Mouse (Mus musculus) A20 (cell line): ENCODE data around the gene Dstn.
A peak's percentile ranks its signal among the peaks of the same experiment; 100 is the strongest.

Experiments used
- DNase-seq: peaks from one replicate; pipeline ENCODE4 v3.0.0-alpha.2; 2011; ENCODE audit warnings: low read depth, low spot score

Gene Dstn

DNA sequence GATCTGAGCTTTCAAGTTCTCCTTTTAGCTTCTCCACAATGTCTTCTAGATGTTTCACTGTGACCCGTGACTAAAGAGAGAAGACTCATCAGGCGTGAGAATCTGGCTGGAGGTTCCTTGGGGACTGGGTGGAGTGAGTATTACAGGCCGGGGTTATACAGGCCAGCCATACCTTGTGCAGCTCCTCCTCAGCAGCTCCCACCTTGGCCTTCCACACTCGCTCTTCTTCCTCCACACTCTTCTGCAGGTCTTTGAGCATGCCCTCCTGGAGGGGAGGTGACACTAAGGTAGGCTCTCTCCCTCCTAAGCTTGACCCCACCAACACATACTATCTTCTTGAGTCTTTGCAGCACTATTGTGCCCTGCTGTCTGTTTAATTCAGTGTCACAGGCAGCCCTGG, 38.8 kb downstream of the Dstn start:
- DNase-seq: no peak

DNA sequence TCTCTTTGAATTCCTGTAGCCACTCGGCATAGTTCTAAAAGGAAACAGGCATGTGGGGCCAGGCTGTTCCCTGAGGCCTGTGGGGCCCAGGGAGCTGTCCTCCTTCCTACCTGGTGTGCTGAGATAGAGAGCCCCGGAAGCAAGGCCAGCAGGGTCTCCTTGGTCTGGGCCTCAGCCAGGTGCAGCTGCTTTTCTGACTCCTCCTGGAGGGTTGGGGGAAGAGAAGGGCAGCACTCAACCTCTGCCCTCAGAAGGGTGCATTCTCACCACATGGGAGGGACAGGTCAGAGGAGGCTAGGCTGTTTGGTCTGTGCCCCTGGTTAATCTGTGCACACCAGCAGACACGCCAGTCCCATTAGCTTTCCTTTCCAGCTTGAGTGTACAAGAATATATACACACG, 39.9 kb downstream of the Dstn start:
- DNase-seq: no peak

DNA sequence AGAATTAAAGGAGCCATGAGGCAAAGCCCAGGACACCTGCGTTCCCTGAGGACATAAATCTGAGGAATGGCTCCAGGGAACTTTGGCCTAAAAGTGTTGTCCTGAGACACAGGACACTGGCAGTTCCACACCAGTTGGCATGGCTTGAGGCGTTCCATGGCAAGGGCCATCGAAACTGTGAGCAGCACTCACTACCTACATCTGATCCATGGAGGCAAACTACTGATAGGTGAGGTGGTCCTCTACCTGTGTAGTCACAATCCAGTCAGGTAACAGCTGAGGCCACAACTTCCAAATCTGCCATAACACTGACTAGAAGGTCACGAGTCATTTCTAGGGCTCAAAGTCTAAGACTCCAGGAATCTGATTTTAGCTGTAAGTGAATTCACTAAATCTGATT, 40.6 kb downstream of the Dstn start:
- no peak for DNase-seq

DNA sequence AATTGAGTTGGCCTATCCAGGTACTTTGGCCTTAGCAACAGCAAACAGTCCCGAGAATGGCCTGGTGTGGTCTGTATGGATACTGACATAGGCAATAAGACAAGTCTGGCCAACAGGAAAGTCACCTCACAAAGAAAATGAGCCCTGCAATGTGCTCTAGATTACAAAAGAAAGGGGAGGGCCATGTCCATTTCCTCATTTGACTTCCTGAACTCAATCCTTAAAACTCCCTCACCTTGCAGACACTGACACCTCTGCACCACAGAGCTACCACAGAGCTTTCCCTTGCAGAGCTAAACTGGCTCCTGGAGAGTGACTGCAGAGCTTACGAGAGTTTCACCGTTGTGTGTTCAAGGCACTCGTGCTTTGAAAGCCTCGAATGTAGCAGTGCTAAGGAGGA, 47.1 kb downstream of the Dstn start:
- no peak for DNase-seq

DNA sequence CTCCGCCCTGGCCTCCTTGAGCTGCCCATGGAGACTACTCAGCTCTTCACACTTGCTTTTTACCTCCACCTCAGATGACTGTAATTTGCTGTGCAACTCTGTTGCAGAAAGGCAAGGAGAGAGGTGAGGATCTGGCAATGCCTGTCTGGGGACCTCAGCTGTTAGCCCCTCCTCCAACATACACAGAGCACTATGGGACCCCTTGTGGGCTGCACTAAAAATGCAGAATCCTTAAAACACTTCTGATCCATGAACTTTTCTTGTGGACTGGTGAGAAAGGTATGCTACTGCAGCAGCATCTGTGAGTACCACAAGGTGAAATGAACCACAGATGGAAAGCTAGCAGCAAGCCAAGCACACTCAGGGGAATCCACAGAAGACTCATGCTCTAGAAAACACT, 48.2 kb downstream of the Dstn start:
- no peak for DNase-seq

DNA sequence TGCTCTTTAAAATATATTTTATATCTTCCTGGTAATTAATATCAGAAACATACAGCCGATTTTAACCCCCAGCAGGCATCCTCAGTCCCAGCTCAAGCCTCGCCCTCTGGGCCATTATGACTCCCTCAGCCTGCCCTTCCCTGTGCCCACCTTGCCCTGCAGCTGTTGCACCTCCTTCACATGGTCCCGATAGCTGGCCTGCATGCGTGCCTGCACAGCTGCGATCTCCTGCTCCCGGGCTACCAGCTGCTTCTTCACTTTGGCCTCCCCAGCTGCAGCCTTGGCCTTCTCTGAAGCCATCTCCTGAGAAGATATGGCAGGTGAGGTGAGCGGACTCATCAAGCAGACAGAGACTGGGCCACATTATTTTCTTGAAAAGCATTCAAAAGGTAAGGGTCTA, 54.1 kb downstream of the Dstn start:
- no peak for DNase-seq

DNA sequence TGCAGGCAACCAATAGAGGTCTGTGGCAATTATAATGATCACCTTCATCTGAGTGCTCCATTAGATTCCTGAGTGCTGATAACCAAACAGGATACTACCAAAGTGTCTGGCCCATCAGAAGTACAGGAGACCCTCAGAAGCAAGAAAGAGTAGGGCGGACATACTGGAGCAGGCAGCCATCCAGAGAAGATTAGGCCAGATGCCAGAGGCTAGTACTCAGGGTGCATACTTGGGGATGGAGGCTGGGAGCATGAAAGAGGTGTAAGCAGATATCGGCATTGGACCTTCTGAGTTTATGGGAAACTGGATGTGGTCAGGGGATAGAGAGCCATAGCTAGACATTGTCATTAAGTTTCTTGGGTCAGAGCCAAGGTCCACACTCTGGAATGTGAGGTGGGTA, 55.7 kb downstream of the Dstn start:
- no peak for DNase-seq

DNA sequence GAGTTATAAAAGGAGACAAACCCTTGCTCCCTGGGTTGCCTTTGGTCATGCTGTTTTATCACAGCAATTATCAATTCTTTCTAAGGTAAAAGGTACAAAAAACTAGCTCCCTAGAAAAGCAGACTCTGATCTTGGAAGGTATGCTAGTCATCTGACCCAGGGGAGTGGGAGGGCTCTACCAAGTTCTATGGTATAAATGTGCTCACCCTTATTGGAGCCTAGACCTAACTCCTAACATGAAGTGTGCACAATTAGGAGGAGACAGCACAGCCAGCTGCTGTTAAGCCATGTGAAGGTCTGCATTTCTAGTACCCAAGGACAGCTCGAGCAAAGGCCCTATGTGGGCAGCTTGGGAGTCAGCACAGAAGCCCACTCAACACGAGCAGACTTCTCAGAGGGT, 56.8 kb downstream of the Dstn start:
- no peak for DNase-seq

DNA sequence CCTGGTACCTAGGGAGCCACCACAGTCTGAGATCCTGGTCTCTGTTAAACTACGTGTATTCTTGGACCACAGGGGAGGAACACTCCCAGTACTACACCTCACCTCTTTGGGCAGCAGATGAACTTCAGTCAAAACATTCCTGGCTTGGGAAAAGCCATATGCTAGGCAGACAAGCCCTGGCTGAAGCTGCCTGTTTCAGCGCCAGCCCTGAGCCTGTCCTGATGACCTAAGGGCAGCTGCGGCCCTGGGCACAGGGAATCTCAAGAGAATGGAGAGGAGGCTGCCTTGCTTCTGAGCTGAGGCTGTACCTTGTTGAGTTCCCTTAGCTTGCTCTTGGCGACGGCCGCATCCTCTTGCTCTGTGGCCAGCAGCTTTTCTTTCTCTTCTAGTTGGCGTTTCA, 58.0 kb downstream of the Dstn start:
- DNase-seq: no peak

DNA sequence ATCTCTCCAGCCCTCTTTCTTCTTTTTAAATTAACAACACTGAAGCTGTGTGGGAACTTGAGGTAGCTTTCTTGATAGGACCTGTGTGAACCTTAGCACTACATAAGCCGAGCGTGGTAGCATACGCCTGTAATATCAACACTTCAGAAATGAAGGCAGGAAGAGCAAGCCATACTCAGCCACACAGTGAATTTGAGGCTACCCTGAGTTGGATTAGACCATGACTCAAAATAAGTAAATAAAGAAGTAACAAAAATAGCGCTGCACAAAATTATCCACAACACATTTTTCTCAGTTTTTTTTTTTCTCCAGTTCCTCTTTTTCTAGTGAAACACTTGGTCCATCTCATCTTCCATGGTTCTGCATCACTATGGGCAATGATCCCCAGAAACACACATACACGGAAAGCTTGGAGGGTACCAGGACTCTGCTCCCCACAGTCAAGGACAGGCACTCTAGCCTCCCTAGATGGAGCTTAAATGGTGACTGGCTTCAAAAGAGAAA, 60.1 kb downstream of the Dstn start:
- DNase-seq: peak; percentile 55

DNA sequence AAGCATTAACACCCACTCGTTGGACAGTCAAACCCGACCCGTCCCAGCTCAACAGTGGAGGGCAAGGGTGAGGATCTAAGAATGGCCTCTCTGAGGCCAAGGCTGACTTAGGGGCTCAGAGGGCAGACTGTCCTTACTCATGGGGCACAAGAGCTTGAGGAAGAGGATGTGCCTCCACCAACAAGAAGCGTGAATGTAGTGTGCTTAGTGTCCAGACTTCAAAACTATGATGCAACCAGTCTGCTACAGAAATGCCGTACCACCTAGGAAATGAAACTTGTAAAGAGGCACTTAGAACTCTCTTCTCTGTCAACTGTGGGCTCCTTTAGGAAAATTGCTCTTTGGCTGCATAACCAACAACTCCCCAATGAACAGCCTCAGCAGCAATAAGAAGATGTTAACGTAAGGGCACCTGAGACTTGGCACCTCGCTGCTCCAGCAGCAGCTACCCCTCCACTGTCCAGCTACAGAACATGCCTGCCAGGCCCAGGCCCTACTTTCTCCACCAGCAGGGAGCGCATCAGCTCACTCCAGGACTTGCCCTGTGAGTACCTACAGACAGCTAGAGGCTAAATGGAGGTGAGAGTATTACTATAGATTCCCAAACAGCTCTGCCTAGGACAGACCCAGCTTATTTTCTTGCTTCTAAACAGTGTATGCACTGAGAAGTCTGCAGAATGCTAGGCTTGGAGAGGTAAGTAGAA, 63.5 kb downstream of the Dstn start:
- DNase-seq: peak; percentile 33

DNA sequence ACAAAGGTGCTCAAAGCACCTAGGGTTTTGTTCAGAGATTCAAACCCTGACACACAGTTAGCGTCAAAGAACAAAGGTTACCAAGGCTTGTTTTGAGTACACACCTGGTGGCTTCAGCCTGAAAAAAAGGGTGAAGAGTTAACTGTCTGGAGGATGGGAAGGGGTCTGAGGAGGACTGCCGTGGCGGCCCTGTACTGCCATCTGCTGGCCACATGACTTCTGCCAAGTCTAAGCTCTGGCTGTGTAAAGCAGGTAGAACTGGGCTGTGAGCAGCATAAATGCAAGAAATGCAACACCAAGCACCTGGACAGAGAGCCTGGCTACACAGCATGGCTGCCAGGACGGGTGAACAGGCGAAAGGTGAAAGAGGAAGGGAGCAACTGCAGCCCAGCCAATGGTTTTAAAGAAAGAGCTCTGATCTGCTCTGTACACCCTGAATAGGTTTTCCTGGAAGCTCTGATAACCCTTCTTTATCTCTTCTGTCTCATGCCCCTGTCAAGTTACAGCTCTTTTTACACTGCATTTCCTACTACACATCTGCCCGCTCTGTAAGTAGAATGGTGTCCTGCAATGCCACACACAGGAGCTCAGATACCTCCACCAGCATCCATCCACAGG, 65.8 kb downstream of the Dstn start:
- peak; percentile 73 for DNase-seq

DNA sequence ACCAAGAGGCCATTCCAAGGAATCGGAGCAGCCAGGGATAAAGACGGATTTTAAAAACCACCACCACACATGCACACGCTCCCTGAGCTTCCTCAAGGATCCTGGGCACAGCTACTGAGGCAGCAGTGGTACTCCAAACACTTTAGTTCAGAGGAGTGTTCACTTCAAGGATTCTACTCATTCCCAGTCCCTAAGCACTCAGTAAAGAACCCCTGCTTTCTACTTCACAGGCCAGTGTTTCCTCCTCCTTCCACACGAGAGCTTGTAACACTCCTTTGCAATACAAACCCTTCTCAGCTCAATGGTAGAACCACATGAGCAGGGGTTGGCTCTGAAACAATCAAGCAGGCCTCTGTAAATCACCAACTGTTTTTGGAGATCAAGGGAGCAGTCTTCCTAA, 67.0 kb downstream of the Dstn start:
- DNase-seq: no peak

DNA sequence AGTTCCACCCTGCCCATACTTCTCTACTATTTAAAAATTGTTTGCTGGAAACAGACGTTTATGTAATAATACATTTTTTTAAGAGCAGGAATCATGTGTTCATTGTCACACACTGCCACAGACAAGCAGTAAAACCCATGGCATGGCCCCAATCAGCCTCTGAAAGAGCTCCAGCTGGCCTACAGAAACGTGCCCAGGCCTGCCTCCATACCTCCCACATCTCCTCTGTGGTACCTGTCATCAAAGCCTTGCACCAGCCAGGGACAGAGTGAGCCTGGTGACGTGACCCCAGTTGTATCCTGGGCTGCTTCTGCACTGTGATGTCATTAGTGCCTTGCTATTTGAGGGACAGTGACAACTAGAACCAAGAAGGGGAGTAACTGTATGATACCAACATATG, 67.8 kb downstream of the Dstn start:
- no peak for DNase-seq

DNA sequence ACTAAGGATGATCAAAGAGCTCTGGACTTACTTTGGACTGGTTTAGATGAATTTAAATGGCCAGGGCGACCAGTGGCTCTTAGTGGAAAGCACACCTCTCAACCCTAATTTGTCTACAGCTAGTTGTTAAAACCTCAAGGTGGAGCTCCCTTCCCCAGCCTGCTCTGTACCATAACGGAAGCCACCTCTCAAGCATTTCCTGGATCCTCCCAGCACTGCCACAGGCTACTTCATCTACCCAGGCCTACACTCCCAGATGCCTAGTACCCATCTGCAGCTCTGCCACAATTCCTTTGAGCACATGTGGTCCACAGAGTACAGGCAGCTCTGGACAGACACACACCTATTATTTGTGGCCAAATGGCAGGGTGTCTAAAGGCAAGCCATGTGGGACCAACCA, 68.4 kb downstream of the Dstn start:
- no peak for DNase-seq

DNA sequence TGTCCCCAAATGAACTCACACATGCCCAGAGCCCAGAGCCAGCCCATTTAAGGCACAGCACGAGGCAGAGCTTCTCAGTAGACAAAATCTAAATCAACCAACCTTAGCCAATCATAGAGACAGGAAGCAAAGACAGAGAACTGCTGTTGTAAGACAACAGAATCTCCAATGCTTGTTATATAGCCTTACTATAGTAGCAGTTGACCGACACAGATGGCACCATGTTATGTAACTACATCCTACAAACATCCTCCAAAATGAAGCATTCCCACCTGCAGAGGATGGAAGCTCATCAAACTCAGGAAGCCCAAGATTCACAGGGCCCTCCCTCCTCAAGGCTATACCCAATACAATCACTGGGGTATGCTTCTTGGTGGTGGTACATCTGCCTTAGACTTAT, 72.4 kb downstream of the Dstn start:
- no peak for DNase-seq

DNA sequence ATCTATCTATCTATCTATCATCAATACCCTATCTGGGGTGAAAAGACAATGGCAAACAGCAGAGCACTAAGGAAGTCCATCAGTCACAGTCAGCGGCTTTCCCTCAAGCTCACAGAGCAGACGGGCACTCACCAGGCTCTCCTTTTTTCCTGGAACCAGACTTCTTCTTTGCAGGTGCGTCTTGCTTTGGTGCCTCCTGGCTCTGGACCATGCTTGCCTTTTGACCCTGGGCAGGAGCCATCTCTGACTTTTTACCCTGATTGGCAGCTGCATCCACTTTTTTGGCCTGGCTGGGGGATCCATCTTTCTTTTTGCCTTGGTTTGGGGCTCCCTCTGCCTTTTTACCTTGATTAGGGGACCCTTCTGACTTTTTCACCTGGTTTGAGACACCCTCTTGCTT, 72.9 kb downstream of the Dstn start:
- DNase-seq: no peak

DNA sequence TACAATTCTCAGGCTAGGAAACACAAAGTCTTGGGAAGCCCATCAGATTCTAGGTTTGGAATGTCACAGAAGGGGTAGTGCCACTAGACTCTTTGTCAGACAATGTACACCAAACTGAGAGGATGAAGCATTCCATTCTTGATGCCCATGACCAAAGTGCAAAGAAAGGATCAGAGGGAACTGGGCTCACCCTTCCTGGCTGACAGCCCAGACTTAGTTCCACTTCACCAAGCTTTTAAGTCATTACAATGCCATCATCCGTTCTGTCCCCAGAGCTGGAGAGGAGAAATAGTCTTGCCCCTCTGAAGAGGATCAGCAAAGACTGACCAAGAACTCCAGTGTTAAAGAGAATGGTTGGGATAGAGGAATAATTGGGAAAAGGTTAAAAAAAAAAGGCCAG, 75.9 kb downstream of the Dstn start:
- no peak for DNase-seq

DNA sequence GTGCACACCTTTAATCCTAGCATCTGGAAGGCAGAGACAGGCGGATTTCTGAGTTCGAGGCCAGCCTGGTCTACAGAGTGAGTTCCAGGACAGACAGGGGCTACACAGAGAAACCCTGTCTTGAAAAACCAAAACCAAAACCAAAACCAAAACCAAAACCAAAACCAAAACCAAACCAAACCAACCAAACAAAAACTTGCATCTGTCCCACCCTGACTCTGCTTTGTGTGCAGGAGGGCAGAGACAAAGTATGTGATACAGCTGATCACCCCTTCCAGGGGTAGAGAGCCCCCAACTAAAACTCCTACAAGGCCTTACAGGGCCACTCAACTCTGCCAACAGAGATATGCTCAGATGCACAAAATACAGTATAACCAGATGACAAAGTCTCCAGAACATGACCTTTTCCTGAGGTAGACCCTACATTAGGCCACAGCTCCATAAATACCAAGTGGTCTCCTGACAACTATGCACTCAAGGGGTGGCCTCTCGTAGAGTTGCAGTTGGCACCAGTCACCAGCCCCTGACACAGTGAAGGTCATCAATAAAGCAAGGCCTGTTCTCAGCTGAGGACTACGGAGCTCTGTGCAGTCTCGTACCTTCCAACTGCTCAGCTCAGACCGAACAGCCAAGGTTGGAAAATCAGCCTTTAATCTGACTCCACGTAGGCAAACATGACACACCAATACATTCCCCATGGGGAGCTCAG, 77.0 kb downstream of the Dstn start:
- no peak for DNase-seq
